Mouse (Mus musculus): ENCODE results near the gene Nnat.
A peak's percentile ranks its signal among the peaks of the same experiment; 100 is the strongest.
"Not testable (repeated sequence)": the region's sequence is repeated elsewhere in the genome, so short reads cannot be mapped to it uniquely, and the experiment has no call there.

Gene Nnat

GRCm38 (mm10) chr2:157552158-157552886 lies 7.6 kb upstream of the Nnat start:
- peak; percentile 30 for DNase-seq

- DNase-seq, result no peak
These were observed 3.7 kb upstream of the Nnat start for GRCm38 (mm10) chr2:157556074-157556698.

GRCm38 (mm10) chr2:157558051-157558450 lies 1.8 kb upstream of the Nnat start:
- DNase-seq, result peak in 1 of 2 experiments; percentile 14

- no peak for DNase-seq
These were observed 1.4 kb upstream of the Nnat start for GRCm38 (mm10) chr2:157558520-157558919.

- DNase-seq, result no peak
These were observed 438 bp upstream of the Nnat start for GRCm38 (mm10) chr2:157559440-157559839.

GRCm38 (mm10) chr2:157560302-157560701 lies 424 bp downstream of the Nnat start:
- DNase-seq, result no peak

GRCm38 (mm10) chr2:157561165-157561836 lies 1.4 kb downstream of the Nnat start:
- DNase-seq, result peak; percentile 94 to 95

- no peak for DNase-seq
These were observed 3.2 kb downstream of the Nnat start for GRCm38 (mm10) chr2:157563031-157563430.

GRCm38 (mm10) chr2:157564723-157565122 lies 4.8 kb downstream of the Nnat start:
- no peak for DNase-seq

GRCm38 (mm10) chr2:157565446-157565845 lies 5.6 kb downstream of the Nnat start:
- DNase-seq, result peak in 1 of 2 experiments; percentile 29

- no peak for DNase-seq
These were observed 6.0 kb downstream of the Nnat start for GRCm38 (mm10) chr2:157565898-157566259.

- peak; percentile 80 to 91 for DNase-seq
These were observed 6.5 kb downstream of the Nnat start for GRCm38 (mm10) chr2:157566260-157566952.

- DNase-seq, result no peak
These were observed 7.5 kb downstream of the Nnat start for GRCm38 (mm10) chr2:157567235-157567961.

GRCm38 (mm10) chr2:157568881-157569280 lies 9.0 kb downstream of the Nnat start:
- DNase-seq, result no peak

GRCm38 (mm10) chr2:157569796-157570485 lies 10.1 kb downstream of the Nnat start:
- DNase-seq, result no peak

GRCm38 (mm10) chr2:157571224-157571832 lies 11.4 kb downstream of the Nnat start, which contains the start of gene Blcap:
Blcap (minus strand) TSS chr2:157571274.
- peak; percentile 24 to 68 for DNase-seq

- no peak for DNase-seq
These were observed 12.9 kb downstream of the Nnat start for GRCm38 (mm10) chr2:157572786-157573185.

- not testable (repeated sequence) for DNase-seq
These were observed 25.5 kb downstream of the Nnat start for GRCm38 (mm10) chr2:157585351-157585750.

GRCm38 (mm10) chr2:157596876-157597566 lies 37.1 kb downstream of the Nnat start:
- no peak for DNase-seq

GRCm38 (mm10) chr2:157601435-157601839 lies 41.6 kb downstream of the Nnat start:
- peak; percentile 11 to 24 for DNase-seq
